Mouse (Mus musculus): ENCODE results near the gene Socs5. TPM values are rescaled to one million over a fixed set of nuclear protein-coding genes. Genes with fewer than 3 reads are reported as not detected.

Gene Socs5
- polyA plus RNA-seq, 1 experiment from 2014 or later: 16.3 TPM

GRCm38 (mm10) chr17:87112852-87113592 is 5.5 kb downstream of the Socs5 start:
- 80% methylated on average over 5 of the region's 5 CpGs for WGBS
- H3K4me3 ChIP-seq: no peak overlapping the region
- no peak overlapping the region for H3K27ac ChIP-seq (replicated peaks)
- no peaks in the 10 kb centered on the region for H3K9me3 ChIP-seq
- H3K27me3 ChIP-seq: no peaks in the 10 kb centered on the region
- no peak overlapping the region for H3K4me2 ChIP-seq
- peaks cover 23% of the 10 kb centered on the region for H3K4me1 ChIP-seq (replicated peaks)
- no peak for ATAC-seq (ENCODE audit: low FRiP score, low read depth)
- H3K36me3 ChIP-seq: no peaks in the 10 kb centered on the region
- no peak overlapping the region for H3K9ac ChIP-seq

- Histone ChIP-seq H3K4me3 (no peak overlapping the region), H3K27ac (replicated peaks) (no peak overlapping the region), H3K4me2 (no peak overlapping the region), H3K27me3 (no peaks in the 10 kb centered on the region), H3K4me1 (replicated peaks) (peaks cover 11% of the 10 kb centered on the region), H3K36me3 (no peaks in the 10 kb centered on the region), H3K9ac (no peak overlapping the region), H3K9me3 (no peaks in the 10 kb centered on the region)
- 58% methylated on average over 6 of the region's 6 CpGs for WGBS
- peak; percentile 48; the same call in 1 of the 2 replicates for ATAC-seq (ENCODE audit: low FRiP score, low read depth)
Observed at GRCm38 (mm10) chr17:87115615-87116014, 8.1 kb downstream of the Socs5 start.

- no peaks in the 10 kb centered on the region for H3K36me3 ChIP-seq
- 86% methylated on average over 7 of the region's 7 CpGs for WGBS
- H3K4me3 ChIP-seq: no peak overlapping the region
- H3K9me3 ChIP-seq: no peaks in the 10 kb centered on the region
- ATAC-seq (ENCODE audit: low FRiP score, low read depth): no peak
- no peaks in the 10 kb centered on the region for H3K27me3 ChIP-seq
- H3K4me2 ChIP-seq: no peak overlapping the region
- no peak overlapping the region for H3K27ac ChIP-seq (replicated peaks)
- no peak overlapping the region for H3K9ac ChIP-seq
- H3K4me1 ChIP-seq (replicated peaks): peaks cover 11% of the 10 kb centered on the region
Observed at GRCm38 (mm10) chr17:87118966-87119526, 11.6 kb downstream of the Socs5 start.

DNA sequence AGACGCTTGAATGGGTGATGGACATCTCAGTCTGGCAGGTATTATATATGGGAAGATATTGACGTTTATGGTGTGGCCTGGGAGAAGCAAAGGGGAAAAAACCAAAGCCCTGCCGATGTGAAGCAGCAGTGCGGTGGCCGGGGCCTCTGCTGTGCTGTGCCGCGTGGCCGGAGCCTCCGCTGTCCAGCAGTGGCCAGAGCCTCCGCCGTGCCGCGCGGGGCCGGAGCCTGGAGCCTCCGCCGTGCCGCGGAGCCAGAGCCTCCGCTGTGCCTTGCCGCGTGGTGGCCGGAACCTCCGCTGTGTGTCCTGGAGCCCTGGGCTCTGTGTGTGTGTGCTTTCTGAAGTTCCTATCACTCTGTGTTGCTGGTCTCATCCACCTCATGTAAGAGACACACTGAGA is 17.9 kb downstream of the Socs5 start:
- H3K27me3 ChIP-seq: no peaks in the 10 kb centered on the region
- no peak overlapping the region for H3K27ac ChIP-seq (replicated peaks)
- no peak overlapping the region for H3K9ac ChIP-seq
- H3K4me2 ChIP-seq: peak overlapping the region; percentile 50
- no peaks in the 10 kb centered on the region for H3K9me3 ChIP-seq
- no peaks in the 10 kb centered on the region; the same call in 1 of the 2 replicates for H3K4me1 ChIP-seq (replicated peaks)
- WGBS: 51% methylated on average over 24 of the region's 24 CpGs
- H3K4me3 ChIP-seq: peak overlapping the region; percentile 10
- H3K36me3 ChIP-seq: no peaks in the 10 kb centered on the region
- peak; percentile 68; the same call in 1 of the 2 replicates for ATAC-seq (ENCODE audit: low FRiP score, low read depth)

DNA sequence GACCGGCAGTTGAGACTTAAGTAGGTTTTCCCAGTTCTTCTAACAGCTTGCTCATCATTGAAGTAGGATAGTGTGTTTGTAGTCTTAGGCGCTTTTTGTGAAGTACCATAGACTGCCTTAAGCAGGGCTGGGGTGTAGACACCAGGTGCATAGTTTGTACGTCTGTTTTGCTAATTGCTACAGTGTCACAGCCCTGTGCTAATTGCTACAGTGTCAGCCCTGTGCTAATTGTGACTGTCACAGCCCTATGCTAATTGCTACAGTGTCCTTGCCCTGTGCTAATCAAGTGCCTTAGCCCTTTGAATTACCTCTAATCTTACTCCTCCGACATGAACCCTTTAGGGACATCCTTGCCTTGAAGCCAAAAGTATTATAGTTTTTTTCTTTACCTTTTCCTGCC is 24.8 kb downstream of the Socs5 start:
- peak; percentile 42; the same call in 1 of the 2 replicates for ATAC-seq (ENCODE audit: low FRiP score, low read depth)

GRCm38 (mm10) chr17:87133823-87134222 is 26.3 kb downstream of the Socs5 start:
- Histone ChIP-seq H3K9ac (no peak overlapping the region), H3K4me1 (replicated peaks) (no peaks in the 10 kb centered on the region), H3K4me3 (no peak overlapping the region), H3K27me3 (no peaks in the 10 kb centered on the region), H3K4me2 (no peak overlapping the region), H3K9me3 (no peaks in the 10 kb centered on the region), H3K27ac (replicated peaks) (no peak overlapping the region), H3K36me3 (peaks cover 17% of the 10 kb centered on the region)
- ATAC-seq (ENCODE audit: low FRiP score, low read depth): no peak
- WGBS: 68% methylated on average over 23 of the region's 23 CpGs

More for the DNA sequence above, 24.8 kb downstream of the Socs5 start:
- no peaks in the 10 kb centered on the region for H3K4me1 ChIP-seq (replicated peaks)
- H3K36me3 ChIP-seq: peaks cover 17% of the 10 kb centered on the region
- no peaks in the 10 kb centered on the region for H3K27me3 ChIP-seq
- H3K9ac ChIP-seq: no peak overlapping the region
- no peak overlapping the region for H3K4me3 ChIP-seq
- no peak overlapping the region for H3K27ac ChIP-seq (replicated peaks)
- no peak overlapping the region for H3K4me2 ChIP-seq
- no peaks in the 10 kb centered on the region for H3K9me3 ChIP-seq
- WGBS: 69% methylated on average over 4 of the region's 4 CpGs

DNA sequence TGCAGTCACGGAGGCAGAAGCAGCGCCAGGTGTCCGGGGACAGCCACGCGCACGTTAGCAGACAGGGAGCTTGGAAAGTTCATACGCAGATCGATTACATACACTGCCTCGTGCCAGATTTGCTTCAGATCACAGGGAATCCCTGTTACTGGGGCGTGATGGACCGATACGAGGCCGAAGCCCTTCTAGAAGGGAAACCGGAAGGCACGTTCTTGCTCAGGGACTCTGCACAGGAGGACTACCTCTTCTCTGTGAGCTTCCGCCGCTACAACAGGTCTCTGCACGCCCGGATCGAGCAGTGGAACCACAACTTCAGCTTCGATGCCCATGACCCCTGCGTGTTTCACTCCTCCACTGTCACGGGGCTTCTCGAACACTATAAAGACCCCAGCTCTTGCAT is 27.2 kb downstream of the Socs5 start:
- Histone ChIP-seq H3K9ac (no peak overlapping the region), H3K36me3 (peaks cover 17% of the 10 kb centered on the region), H3K4me2 (no peak overlapping the region), H3K4me3 (no peak overlapping the region), H3K9me3 (no peaks in the 10 kb centered on the region), H3K27me3 (no peaks in the 10 kb centered on the region), H3K27ac (replicated peaks) (no peak overlapping the region), H3K4me1 (replicated peaks) (no peaks in the 10 kb centered on the region)
- no peak for ATAC-seq (ENCODE audit: low FRiP score, low read depth)
- WGBS: 92% methylated on average over 24 of the region's 24 CpGs

GRCm38 (mm10) chr17:87135741-87136140 is 28.3 kb downstream of the Socs5 start:
- Histone ChIP-seq H3K27ac (replicated peaks) (no peak overlapping the region), H3K9ac (no peak overlapping the region), H3K4me2 (no peak overlapping the region), H3K27me3 (no peaks in the 10 kb centered on the region), H3K36me3 (peaks cover 17% of the 10 kb centered on the region), H3K4me3 (no peak overlapping the region), H3K4me1 (replicated peaks) (no peaks in the 10 kb centered on the region), H3K9me3 (no peaks in the 10 kb centered on the region)
- ATAC-seq (ENCODE audit: low FRiP score, low read depth): no peak
- 92% methylated on average over 6 of the region's 6 CpGs for WGBS

GRCm38 (mm10) chr17:87141188-87141935 is 33.9 kb downstream of the Socs5 start:
- Histone ChIP-seq H3K9ac (no peak overlapping the region), H3K4me3 (no peak overlapping the region), H3K9me3 (no peaks in the 10 kb centered on the region), H3K36me3 (no peaks in the 10 kb centered on the region), H3K4me2 (no peak overlapping the region), H3K27ac (replicated peaks) (no peak overlapping the region), H3K4me1 (replicated peaks) (no peaks in the 10 kb centered on the region), H3K27me3 (no peaks in the 10 kb centered on the region)
- no peak for ATAC-seq (ENCODE audit: low FRiP score, low read depth)
- WGBS: 91% methylated on average over 9 of the region's 9 CpGs

DNA sequence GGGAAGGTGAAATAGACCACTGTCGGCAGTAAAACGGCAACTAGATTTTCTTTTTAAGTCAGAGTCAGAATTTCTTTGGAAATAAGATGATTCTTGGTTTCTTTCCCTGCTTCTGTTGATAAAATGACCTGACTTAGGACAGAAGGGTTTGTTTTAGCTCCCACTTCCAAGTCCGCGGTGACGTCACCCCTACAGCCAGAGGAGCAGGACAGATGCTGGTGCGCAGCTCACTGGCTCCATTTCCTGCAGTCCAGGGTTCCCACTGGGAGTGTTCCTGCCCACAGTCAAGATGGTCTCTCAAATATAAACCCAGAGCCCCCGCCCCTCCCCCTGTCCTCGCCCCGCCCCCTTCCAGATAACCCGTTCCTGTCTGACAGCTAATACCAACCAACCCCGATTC is 34.8 kb downstream of the Socs5 start:
- Histone ChIP-seq H3K4me2 (peak overlapping the region; percentile 28; the same call in 1 of the 2 replicates), H3K4me3 (no peak overlapping the region), H3K27me3 (no peaks in the 10 kb centered on the region), H3K9me3 (no peaks in the 10 kb centered on the region), H3K9ac (no peak overlapping the region), H3K36me3 (no peaks in the 10 kb centered on the region), H3K4me1 (replicated peaks) (no peaks in the 10 kb centered on the region), H3K27ac (replicated peaks) (no peak overlapping the region)
- no peak for ATAC-seq (ENCODE audit: low FRiP score, low read depth)
- WGBS: 59% methylated on average over 11 of the region's 11 CpGs

DNA sequence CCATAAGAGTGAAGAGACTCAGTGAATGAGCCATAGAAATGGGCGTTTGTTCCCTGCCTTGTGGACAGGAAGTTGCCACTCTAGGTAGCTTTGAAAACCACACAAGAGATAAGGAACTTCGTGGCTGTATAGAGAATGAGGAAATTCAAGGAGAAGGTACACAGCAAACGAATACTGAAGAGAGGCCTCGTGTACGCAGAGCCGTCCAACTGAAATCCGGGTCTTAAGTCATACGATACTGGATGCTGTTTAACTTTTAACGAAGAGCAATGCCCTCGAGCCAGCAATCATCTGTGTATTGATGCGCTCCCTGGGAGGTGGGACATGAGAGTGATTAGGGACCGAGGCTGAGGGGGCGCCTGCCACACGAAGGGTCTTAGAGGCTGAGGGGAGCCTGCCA is 35.7 kb downstream of the Socs5 start:
- no peak for ATAC-seq (ENCODE audit: low FRiP score, low read depth)
- H3K4me3 ChIP-seq: no peak overlapping the region
- WGBS: 74% methylated on average over 14 of the region's 14 CpGs
- no peaks in the 10 kb centered on the region for H3K27me3 ChIP-seq
- H3K36me3 ChIP-seq: no peaks in the 10 kb centered on the region
- H3K9me3 ChIP-seq: no peaks in the 10 kb centered on the region
- H3K9ac ChIP-seq: no peak overlapping the region
- H3K27ac ChIP-seq (replicated peaks): no peak overlapping the region
- no peak overlapping the region for H3K4me2 ChIP-seq
- no peaks in the 10 kb centered on the region for H3K4me1 ChIP-seq (replicated peaks)

- H3K27ac ChIP-seq (replicated peaks): no peak overlapping the region
- no peak for ATAC-seq (ENCODE audit: low FRiP score, low read depth)
- 89% methylated on average over 8 of the region's 8 CpGs for WGBS
Observed at GRCm38 (mm10) chr17:87146415-87147021, 39.0 kb downstream of the Socs5 start.

More at GRCm38 (mm10) chr17:87146415-87147021, 39.0 kb downstream of the Socs5 start:
- Histone ChIP-seq H3K9ac (no peak overlapping the region), H3K4me1 (replicated peaks) (no peaks in the 10 kb centered on the region), H3K36me3 (no peaks in the 10 kb centered on the region), H3K9me3 (no peaks in the 10 kb centered on the region), H3K4me3 (no peak overlapping the region), H3K27me3 (no peaks in the 10 kb centered on the region), H3K4me2 (no peak overlapping the region)
